Mouse (Mus musculus) thymus, postnatal 10 days (tissue): Measurements from ENCODE around the gene Thoc2.
A peak's percentile ranks its signal among the peaks of the same experiment; 100 is the strongest.
"Not testable (repeated sequence)": the region's sequence is repeated elsewhere in the genome, so short reads cannot be mapped to it uniquely, and the experiment has no call there.

Source experiments
- DNase-seq, 2 experiments: peaks; one replicate each; pipeline ENCODE4 v3.0.0; 2021; ENCODE audit warnings: low spot score in 2 of 2

The Thoc2 gene

GRCm38 (mm10) chrX:41920574-41920973 lies at the start of gene Thoc2:
Gene Thoc2, minus strand, starts transcription at chrX:41920674.
- no peak for DNase-seq

DNA sequence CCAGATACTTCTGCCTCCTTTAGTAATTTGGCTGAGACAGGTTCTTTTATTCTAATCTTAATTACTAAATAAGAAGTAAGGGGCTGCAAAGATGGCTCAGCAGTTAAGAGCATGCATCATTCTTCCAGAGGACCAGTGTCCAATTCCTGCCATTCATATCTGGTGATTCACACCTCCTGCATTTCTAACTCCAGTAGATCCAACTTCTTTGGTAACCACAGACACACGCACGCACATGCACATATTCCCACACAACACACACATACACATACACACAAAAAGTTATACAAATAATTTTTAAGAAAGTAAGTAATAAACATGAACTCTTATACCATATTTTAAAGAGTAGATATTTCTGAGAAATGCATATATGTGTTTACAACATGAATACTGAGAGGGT lies 49.6 kb upstream of the Thoc2 start:
- no peak for DNase-seq

- DNase-seq, result no peak
Measured at GRCm38 (mm10) chrX:41969341-41969740, 48.9 kb upstream of the Thoc2 start.

- DNase-seq, result peak; percentile 5 to 25
Measured at GRCm38 (mm10) chrX:41957161-41957560, 36.7 kb upstream of the Thoc2 start.

GRCm38 (mm10) chrX:41941840-41942239 lies 21.4 kb upstream of the Thoc2 start:
- DNase-seq, result no peak

GRCm38 (mm10) chrX:41931821-41932220 lies 11.3 kb upstream of the Thoc2 start:
- not testable (repeated sequence) for DNase-seq

DNA sequence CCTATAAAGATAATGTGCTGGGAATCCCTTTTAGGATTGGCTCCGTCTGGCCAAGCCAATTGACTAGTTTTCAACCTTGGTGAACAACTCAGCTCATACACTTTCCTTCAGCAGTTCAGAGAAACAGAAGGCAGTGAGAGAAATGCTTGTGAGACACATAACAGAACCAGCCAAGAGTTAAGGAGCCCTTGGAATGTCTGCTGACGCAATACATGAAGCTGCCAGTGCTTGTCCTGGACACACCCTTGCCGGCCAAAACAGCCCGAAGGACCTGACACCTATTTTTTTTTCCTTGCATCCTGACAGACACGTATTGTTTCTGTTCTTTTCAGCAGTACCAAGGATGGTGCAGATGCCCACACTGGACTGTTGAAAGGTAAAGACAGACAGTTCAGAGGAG lies 4.2 kb upstream of the Thoc2 start:
- DNase-seq, result no peak

- DNase-seq, result no peak
Measured at GRCm38 (mm10) chrX:41912061-41912401, 8.4 kb downstream of the Thoc2 start.

DNA sequence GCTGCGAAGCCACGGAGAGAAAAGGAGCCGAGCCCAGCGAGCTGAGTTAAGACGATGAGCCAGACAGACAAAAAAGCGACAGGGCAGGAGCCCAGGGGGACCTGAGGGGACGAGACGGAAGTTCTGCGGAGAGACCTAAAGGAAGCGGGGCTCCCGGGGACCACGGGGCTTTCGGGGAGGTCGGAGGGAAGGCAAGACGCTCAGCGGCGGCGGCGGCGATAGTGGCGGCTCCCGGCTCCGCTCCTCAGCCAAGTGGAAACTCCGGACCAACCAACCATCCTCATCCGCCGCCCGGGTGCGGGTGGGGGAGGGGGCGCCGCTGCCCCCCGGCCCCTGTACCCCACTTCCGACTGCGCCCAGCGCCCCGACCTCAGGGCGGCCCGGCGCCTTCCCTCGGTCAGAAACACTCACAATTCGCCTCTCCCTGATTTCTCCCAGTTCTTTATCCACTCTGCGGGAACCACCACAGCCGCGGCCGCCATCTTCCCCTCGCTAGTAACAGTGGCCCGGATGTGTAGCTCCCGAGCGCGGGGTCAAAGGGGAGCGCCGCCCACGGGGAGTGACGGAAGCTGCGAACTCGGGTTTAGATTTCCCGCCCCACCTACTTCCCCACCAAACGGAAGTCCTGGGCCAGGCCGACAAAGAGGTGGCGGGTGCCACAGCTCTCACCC lies 8.9 kb downstream of the Thoc2 start:
- peak; percentile 80 to 83 for DNase-seq

DNA sequence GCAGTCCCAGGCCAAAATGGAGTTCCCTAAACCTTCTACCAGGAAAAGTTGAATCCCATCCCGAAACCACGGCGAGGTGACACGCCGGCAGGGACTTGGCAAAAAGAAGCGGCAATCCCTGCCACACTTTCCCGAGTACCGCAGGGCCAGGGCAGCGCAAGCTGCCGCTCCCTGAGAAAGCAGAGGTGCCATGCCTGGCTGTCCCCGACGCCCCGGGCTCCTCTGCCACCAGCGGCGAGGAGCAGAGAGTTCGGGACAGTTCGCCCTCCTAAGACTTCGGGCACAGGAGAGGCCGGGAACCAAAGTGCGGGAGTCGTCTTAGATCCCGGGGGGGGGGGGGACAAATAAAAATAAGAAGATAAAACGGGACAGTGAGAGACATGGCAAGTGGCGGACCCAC lies 9.5 kb downstream of the Thoc2 start:
- DNase-seq, result peak; percentile 3 to 20

DNA sequence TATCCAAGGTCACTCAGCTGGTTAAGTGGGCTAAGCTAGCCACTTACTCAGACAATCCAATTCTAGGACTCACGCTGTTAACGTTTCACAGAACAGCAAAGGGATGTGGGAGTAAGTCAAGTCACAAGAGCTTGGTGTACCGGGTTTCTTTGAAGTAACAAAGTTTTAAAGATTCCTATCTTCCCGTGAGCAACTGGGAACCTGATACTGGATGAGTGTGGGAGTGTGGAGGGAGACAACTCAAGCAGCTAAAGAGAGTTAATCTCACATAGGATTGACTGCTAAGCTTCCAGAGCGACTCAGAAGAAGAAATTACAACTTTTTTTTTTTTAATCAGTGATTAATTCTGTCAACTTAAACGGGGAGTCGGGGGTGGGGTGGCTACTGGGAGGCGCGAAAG lies 10.0 kb downstream of the Thoc2 start:
- no peak for DNase-seq

- no peak for DNase-seq
Measured at GRCm38 (mm10) chrX:41884759-41885505, 35.5 kb downstream of the Thoc2 start.

DNA sequence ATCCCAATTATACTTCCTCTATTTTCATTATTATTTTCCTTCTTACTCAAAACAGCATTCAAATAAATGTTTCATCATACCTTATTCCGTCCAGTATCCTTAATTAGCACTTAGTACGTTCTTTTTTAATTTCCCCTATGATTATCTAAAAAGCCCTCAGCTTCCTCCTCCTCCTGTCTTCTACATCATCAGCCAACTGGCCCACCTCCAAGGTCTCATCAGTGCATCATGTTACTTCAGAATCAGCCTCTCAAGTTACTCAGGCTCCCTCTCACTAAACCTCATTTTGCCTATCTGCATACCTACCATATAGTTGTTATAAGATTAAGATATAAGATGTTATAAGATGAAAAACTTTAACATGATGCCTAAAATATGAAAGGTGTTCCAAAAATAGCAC lies 43.9 kb downstream of the Thoc2 start:
- no peak for DNase-seq

- no peak for DNase-seq
Measured at GRCm38 (mm10) chrX:41837823-41838222, 82.7 kb downstream of the Thoc2 start.

GRCm38 (mm10) chrX:41805592-41805991 lies 114.9 kb downstream of the Thoc2 start:
- DNase-seq, result no peak

GRCm38 (mm10) chrX:41793303-41793702 lies 127.2 kb downstream of the Thoc2 start:
- no peak for DNase-seq
